ENCODE assay signal across 9 mouse cellular contexts in the genomic region with DNA sequence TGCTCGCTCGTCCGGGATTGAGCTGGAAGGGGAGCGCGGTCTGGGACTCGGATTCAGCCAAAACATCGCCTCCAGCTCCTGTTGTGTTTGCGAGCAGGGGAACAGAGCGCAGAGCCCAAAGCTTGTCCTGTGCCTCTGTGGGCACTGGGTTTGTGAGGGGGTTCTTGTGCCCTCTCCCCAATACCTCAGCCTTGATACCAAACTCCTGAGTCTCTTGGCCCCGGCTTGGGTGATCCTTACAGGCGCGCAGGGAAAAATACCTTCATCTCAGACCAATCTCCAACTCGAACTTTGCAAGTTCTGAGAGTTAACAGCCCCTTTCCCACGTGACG. TPM values are rescaled to one million over a fixed set of nuclear protein-coding genes. Genes with fewer than 3 reads are reported as not detected.
DNase-seq lines count a peak whose midpoint lies in the region; ATAC-seq and TF ChIP-seq lines count a peak whose summit lies in the region.
"Had no signal": no experiment of that assay in that cellular context is flagged by ENCODE, and none has a peak within 500 bp of the region (broad histone marks: within the 10 kb centered on the region; RNA-seq: fewer than 3 reads in every experiment).

No protein-coding gene starts in this region.

- H3K36me3 ChIP-seq in heart, postnatal 0 days (replicated peaks; ENCODE audit: control insufficient read depth, insufficient read depth, low read length): no peaks in the 10 kb centered on the region
- H3K36me3 ChIP-seq in hindbrain, embryonic 10.5 days: no peaks in the 10 kb centered on the region
- H3K36me3 ChIP-seq in midbrain, embryonic 11.5 days (ENCODE audit: control insufficient read depth, insufficient read depth, low read length): no peaks in the 10 kb centered on the region

- DNase-seq in heart, postnatal 0 days (ENCODE audit: low spot score): no peak
- no peak for DNase-seq in heart, postnatal 4 days
- peak; percentile 56 for DNase-seq in R1 (ENCODE audit: low read depth, low spot score)
- no peak for DNase-seq in hindbrain, embryonic 10.5 days (ENCODE audit: low spot score)
- peak; percentile 94 for DNase-seq in midbrain, embryonic 11.5 days (ENCODE audit: low spot score, missing footprints)
- DNase-seq in layer of hippocampus, postnatal 10 days (ENCODE audit: low spot score in 2 of 2): no peak
- no peak for DNase-seq in thymus, postnatal 36 days
- DNase-seq in spleen, postnatal 36 days (ENCODE audit: low spot score in 2 of 2): no peak

- 1% methylated on average over 15 of the region's 15 CpGs for WGBS in heart, postnatal 0 days
- WGBS in hindbrain, embryonic 10.5 days: under 1% methylated on average over 15 of the region's 15 CpGs
- WGBS in midbrain, embryonic 11.5 days: 0% methylated on average over 15 of the region's 15 CpGs

- no peaks in the 10 kb centered on the region for H3K9me3 ChIP-seq in heart, postnatal 0 days (replicated peaks; ENCODE audit: control insufficient read depth, low read length)
- no peaks in the 10 kb centered on the region for H3K9me3 ChIP-seq in hindbrain, embryonic 10.5 days
- no peaks in the 10 kb centered on the region for H3K9me3 ChIP-seq in midbrain, embryonic 11.5 days (ENCODE audit: control insufficient read depth, low read length)

- peak overlapping the region; percentile 93 for H3K27ac ChIP-seq in heart, postnatal 0 days (ENCODE audit: low read depth)
- H3K27ac ChIP-seq in hindbrain, embryonic 10.5 days: peak overlapping the region; percentile 91
- no peak overlapping the region for H3K27ac ChIP-seq in midbrain, embryonic 11.5 days (ENCODE audit: low read depth, low read length)

- H3K4me2 ChIP-seq in heart, postnatal 0 days (ENCODE audit: low read depth, low read length): peak overlapping the region; percentile 77
- peak overlapping the region; percentile 94 for H3K4me2 ChIP-seq in midbrain, embryonic 11.5 days

- TF ChIP-seq CTCF in heart, postnatal 0 days (IDR thresholded peaks at IDR 0.05; ENCODE audit: low read depth): no peak

- peaks cover 21% of the 10 kb centered on the region for H3K4me1 ChIP-seq in heart, postnatal 0 days (ENCODE audit: control insufficient read depth, insufficient read depth)
- H3K4me1 ChIP-seq in hindbrain, embryonic 10.5 days (replicated peaks): peaks cover 63% of the 10 kb centered on the region
- peaks cover 21% of the 10 kb centered on the region for H3K4me1 ChIP-seq in midbrain, embryonic 11.5 days (ENCODE audit: control insufficient read depth, insufficient read depth, low read length)

- no peaks in the 10 kb centered on the region for H3K27me3 ChIP-seq in heart, postnatal 0 days (ENCODE audit: control insufficient read depth, insufficient read depth, low read length)
- peaks cover 37% of the 10 kb centered on the region for H3K27me3 ChIP-seq in hindbrain, embryonic 10.5 days (ENCODE audit: insufficient read depth, poor library complexity, severe bottlenecking)
- H3K27me3 ChIP-seq in midbrain, embryonic 11.5 days (ENCODE audit: control insufficient read depth, insufficient read depth, low read length): peaks cover 13% of the 10 kb centered on the region
- H3K27me3 ChIP-seq: Patski had no signal

- TF ChIP-seq EP300 in heart, postnatal 0 days (IDR thresholded peaks at IDR 0.05; ENCODE audit: low read depth): no peak

- no peak for ATAC-seq in heart, postnatal 0 days (ENCODE audit: insufficient read depth, low read depth)
- no peak for ATAC-seq in midbrain, embryonic 11.5 days (ENCODE audit: low FRiP score)

- H3K4me3 ChIP-seq in heart, postnatal 0 days (ENCODE audit: low read depth, low read length): peak overlapping the region; percentile 69
- peak overlapping the region; percentile 85 for H3K4me3 ChIP-seq in hindbrain, embryonic 10.5 days
- peak overlapping the region; percentile 63 for H3K4me3 ChIP-seq in midbrain, embryonic 11.5 days (ENCODE audit: low read depth, low read length)

- peak overlapping the region; percentile 64 for H3K9ac ChIP-seq in heart, postnatal 0 days (replicated peaks; ENCODE audit: low read depth, low read length)
- H3K9ac ChIP-seq in midbrain, embryonic 11.5 days (ENCODE audit: low read length): peak overlapping the region; percentile 79

RNA-seq across cellular contexts. Expression of a gene that starts 0.7 kb away (rescaled TPM):
- 23.5 and 24.5 TPM in 2 replicates for total RNA-seq in heart, postnatal 0 days (2014; rRNA removed; ENCODE audit: low replicate concordance)
- polyA plus RNA-seq in heart, postnatal 0 days (2015; fragmentation: Nextera tagmentation; extraction: Ambion mirVana): 4.2 TPM in 2 replicates
- 10 to 100 TPM; 31.0 to 33.3 TPM for total RNA-seq in heart, postnatal 4 days (2021)
- polyA plus RNA-seq in hindbrain, embryonic 10.5 days (2016; fragmentation: Nextera tagmentation; extraction: Ambion mirVana): 5.0 and 5.1 TPM in 2 replicates
- polyA plus RNA-seq in midbrain, embryonic 11.5 days (2014; fragmentation: Nextera tagmentation; extraction: Ambion mirVana): 4.3 TPM in 2 replicates
- total RNA-seq in layer of hippocampus, postnatal 10 days (2021): 10 to 100 TPM; 10.3 to 10.8 TPM

RNA-seq across cellular contexts. Expression of a gene that starts 40.9 kb away (rescaled TPM):
- total RNA-seq in heart, postnatal 0 days (2014; rRNA removed; ENCODE audit: low replicate concordance): 11.1 and 11.2 TPM in 2 replicates
- polyA plus RNA-seq in heart, postnatal 0 days (2015; fragmentation: Nextera tagmentation; extraction: Ambion mirVana): 23.2 and 26.7 TPM in 2 replicates
- total RNA-seq in heart, postnatal 4 days (2021): 10 to 100 TPM; 49.5 to 65.6 TPM
- polyA plus RNA-seq in hindbrain, embryonic 10.5 days (2016; fragmentation: Nextera tagmentation; extraction: Ambion mirVana): 71.0 and 122 TPM in 2 replicates
- polyA plus RNA-seq in midbrain, embryonic 11.5 days (2014; fragmentation: Nextera tagmentation; extraction: Ambion mirVana): 135 and 140 TPM in 2 replicates
- 1 to 10 TPM; 4.5 to 5.9 TPM for total RNA-seq in layer of hippocampus, postnatal 10 days (2021)

Comparison
In these comparisons a context has a peak if more than half of its experiments do, and no peak if none do; other contexts are left out.
1. DNase-seq: peak in R1 (single experiment) and midbrain, embryonic 11.5 days (single experiment); none in heart, postnatal 0 days (single experiment), heart, postnatal 4 days (single experiment), hindbrain, embryonic 10.5 days (single experiment), layer of hippocampus, postnatal 10 days (0 of 2), thymus, postnatal 36 days (0 of 2) and spleen, postnatal 36 days (0 of 2).
2. Peak in every context shown above with its lines, with median percentiles within 50 percentile points of each other: H3K4me3 ChIP-seq.